15 mouse cellular contexts compared by ENCODE assay signal in genomic region chr2:156783349-156783728, GRCm38 (mm10). TPM values are rescaled to one million over a fixed set of nuclear protein-coding genes. Genes with fewer than 3 reads are reported as not detected.
DNase-seq lines count a peak whose midpoint lies in the region; ATAC-seq lines count a peak whose summit lies in the region.
"Had no signal": no experiment of that assay in that cellular context is flagged by ENCODE, and none has a peak within 500 bp of the region (broad histone marks: within the 10 kb centered on the region; RNA-seq: fewer than 3 reads in every experiment).

No protein-coding gene starts in this region.

- H3K4me2 ChIP-seq in heart, embryonic 12.5 days, result peak overlapping the region; percentile 12; the same call in 1 of the 2 replicates
- H3K4me2 ChIP-seq in intestine, embryonic 16.5 days (ENCODE audit: low read depth, low read length), result no peak overlapping the region
- H3K4me2 ChIP-seq in stomach, embryonic 16.5 days (ENCODE audit: low read depth, low read length), result no peak overlapping the region
- H3K4me2 ChIP-seq: forebrain, embryonic 12.5 days; neural tube, embryonic 13.5 days had no signal

- no peaks in the 10 kb centered on the region for H3K9me3 ChIP-seq in heart, embryonic 12.5 days (replicated peaks)
- H3K9me3 ChIP-seq in intestine, embryonic 16.5 days (ENCODE audit: control insufficient read depth, low read length), result no peaks in the 10 kb centered on the region
- H3K9me3 ChIP-seq in stomach, embryonic 16.5 days (replicated peaks; ENCODE audit: control insufficient read depth, low read length), result no peaks in the 10 kb centered on the region
- H3K9me3 ChIP-seq: neural tube, embryonic 13.5 days had no signal

- H3K36me3 ChIP-seq in heart, embryonic 12.5 days, result peaks cover 38% of the 10 kb centered on the region
- H3K36me3 ChIP-seq in intestine, embryonic 16.5 days (ENCODE audit: control insufficient read depth, insufficient read depth, low read length), result no peaks in the 10 kb centered on the region
- H3K36me3 ChIP-seq in stomach, embryonic 16.5 days (ENCODE audit: control insufficient read depth, insufficient read depth, low read length), result no peaks in the 10 kb centered on the region
- H3K36me3 ChIP-seq: forebrain, embryonic 12.5 days; neural tube, embryonic 13.5 days had no signal

- H3K27me3 ChIP-seq in heart, embryonic 12.5 days (replicated peaks), result no peaks in the 10 kb centered on the region
- H3K27me3 ChIP-seq in intestine, embryonic 16.5 days (replicated peaks; ENCODE audit: control insufficient read depth, insufficient read depth, low read length), result no peaks in the 10 kb centered on the region
- H3K27me3 ChIP-seq in stomach, embryonic 16.5 days (ENCODE audit: control insufficient read depth, insufficient read depth, low read length), result no peaks in the 10 kb centered on the region
- H3K27me3 ChIP-seq: forebrain, embryonic 12.5 days; neural tube, embryonic 13.5 days had no signal

- peak; percentile 80 for ATAC-seq in heart, embryonic 12.5 days (ENCODE audit: insufficient number of reproducible peaks, low FRiP score)
- peak; percentile 70 for ATAC-seq in intestine, embryonic 16.5 days
- peak; percentile 34; the same call in 1 of the 2 replicates for ATAC-seq in stomach, embryonic 16.5 days (ENCODE audit: insufficient read depth, low FRiP score)
- ATAC-seq: hindbrain, embryonic 16.5 days had no signal

- H3K9ac ChIP-seq in heart, embryonic 12.5 days, result 0 out of 2 replicates have a peak overlapping the region, but pooled peaks have one; percentile 11
- H3K9ac ChIP-seq in intestine, embryonic 16.5 days (ENCODE audit: low read depth, low read length), result no peak overlapping the region
- H3K9ac ChIP-seq in stomach, embryonic 16.5 days (ENCODE audit: low read length), result no peak overlapping the region
- H3K9ac ChIP-seq: forebrain, embryonic 12.5 days; neural tube, embryonic 13.5 days had no signal

- peaks cover 63% of the 10 kb centered on the region for H3K4me1 ChIP-seq in heart, embryonic 12.5 days (replicated peaks)
- peaks cover 21% of the 10 kb centered on the region; the same call in 1 of the 2 replicates for H3K4me1 ChIP-seq in intestine, embryonic 16.5 days (ENCODE audit: control insufficient read depth, insufficient read depth, low read length)
- H3K4me1 ChIP-seq in stomach, embryonic 16.5 days (ENCODE audit: control insufficient read depth, insufficient read depth, low read length), result peaks cover 18% of the 10 kb centered on the region

- no peak overlapping the region for H3K4me3 ChIP-seq in heart, embryonic 12.5 days
- no peak overlapping the region for H3K4me3 ChIP-seq in intestine, embryonic 16.5 days (ENCODE audit: low read length)
- H3K4me3 ChIP-seq in stomach, embryonic 16.5 days (replicated peaks; ENCODE audit: low read length), result no peak overlapping the region
- H3K4me3 ChIP-seq: forebrain, embryonic 12.5 days; layer of hippocampus, adult 2 months; neural tube, embryonic 13.5 days had no signal

- H3K27ac ChIP-seq in heart, embryonic 12.5 days (ENCODE audit: poor library complexity, severe bottlenecking), result peak overlapping the region; percentile 69
- H3K27ac ChIP-seq in intestine, embryonic 16.5 days (ENCODE audit: low read length), result no peak overlapping the region
- H3K27ac ChIP-seq in stomach, embryonic 16.5 days (ENCODE audit: low read length), result no peak overlapping the region
- H3K27ac ChIP-seq: forebrain, embryonic 12.5 days; layer of hippocampus, adult 2 months; neural tube, embryonic 13.5 days had no signal

- WGBS in heart, embryonic 12.5 days, result 15% methylated on average over 9 of the region's 9 CpGs
- 57% methylated on average over 9 of the region's 9 CpGs for WGBS in intestine, embryonic 16.5 days
- WGBS in stomach, embryonic 16.5 days, result 50% methylated on average over 9 of the region's 9 CpGs

- no peak for DNase-seq in heart, adult 8-10 months (ENCODE audit: low spot score)
- DNase-seq in adrenal gland, adult 8-10 months, result peak; percentile 57
- no peak for DNase-seq in cerebellum, adult 9-11 months
- no peak for DNase-seq in neural tube, embryonic 10.5 days (ENCODE audit: extremely low spot score, low spot score)
- DNase-seq in lung, postnatal 25 days (ENCODE audit: low spot score), result no peak
- DNase-seq: gastrocnemius, postnatal 25 days; right cerebral cortex, postnatal 25 days; thymus, postnatal 4 days had no signal

RNA-seq across cellular contexts. Expression of gene Myl9, which starts 8.1 kb away (rescaled TPM):
- polyA plus RNA-seq in heart, embryonic 12.5 days (2016; fragmentation: Nextera tagmentation; extraction: Ambion mirVana), result 1,723 and 1,724 TPM in 2 replicates
- 10 to 100 TPM; 40.0 to 70.3 (median 65.6) TPM for total RNA-seq in heart, adult 8-10 months (2022)
- 10 to 100 TPM; 37.2 to 58.6 (median 47.9) TPM for total RNA-seq in adrenal gland, adult 8-10 months (2022)
- 1,232 and 1,258 TPM in 2 replicates for polyA plus RNA-seq in intestine, embryonic 16.5 days (2015; fragmentation: Nextera tagmentation; extraction: Ambion mirVana)
- polyA plus RNA-seq in stomach, embryonic 16.5 days (2015; fragmentation: Nextera tagmentation; extraction: Ambion mirVana), result 1,649 and 1,814 TPM in 2 replicates

RNA-seq across cellular contexts. Expression of gene Tgif2, which starts 56.5 kb away (rescaled TPM):
- 42.8 and 43.1 TPM in 2 replicates for polyA plus RNA-seq in heart, embryonic 12.5 days (2016; fragmentation: Nextera tagmentation; extraction: Ambion mirVana)
- under 1 TPM; 0.47 to 0.55 (median 0.51) TPM for total RNA-seq in heart, adult 8-10 months (2022)
- total RNA-seq in adrenal gland, adult 8-10 months (2022), result 1 to 10 TPM; 2.4 to 4.0 (median 3.8) TPM
- 28.3 and 28.6 TPM in 2 replicates for polyA plus RNA-seq in intestine, embryonic 16.5 days (2015; fragmentation: Nextera tagmentation; extraction: Ambion mirVana)
- polyA plus RNA-seq in stomach, embryonic 16.5 days (2015; fragmentation: Nextera tagmentation; extraction: Ambion mirVana), result 33.7 and 36.5 TPM in 2 replicates
